Mouse (Mus musculus) cortical plate, adult 2 months (tissue): ENCODE measurements around the gene Cntrob.

Experiments used
- CTCF ChIP-seq: fragments of 200-500 bp; IDR thresholded peaks from 2 replicates; pipeline ENCODE4 v1.5.1; 2011; ENCODE audit warnings: mild to moderate bottlenecking, control low read depth, low read length; ENCODE audit not compliant: insufficient read depth; ENCODE audit errors: extremely low read depth
- POLR2A ChIP-seq: fragments of 200-500 bp; IDR thresholded peaks from 2 replicates; pipeline ENCODE4 v1.6.1; 2011; ENCODE audit warnings: mild to moderate bottlenecking, low read length, control low read depth; ENCODE audit not compliant: insufficient read depth; ENCODE audit errors: extremely low read depth

- TF ChIP-seq CTCF: no peak
- TF ChIP-seq POLR2A: no peak
Observed at GRCm38 (mm10) chr11:69322010-69322409, 1.6 kb downstream of the Cntrob start.
